Mouse (Mus musculus) fibroblast of lung, adult 2 months (primary cell): ENCODE results near the gene Drg1.
A peak's percentile ranks its signal among the peaks of the same experiment; 100 is the strongest.
"Not testable (repeated sequence)": the region's sequence is repeated elsewhere in the genome, so short reads cannot be mapped to it uniquely, and the experiment has no call there.

Source experiments
- DNase-seq: peaks from one replicate; pipeline ENCODE4 v3.0.0-alpha.2; 2011; ENCODE audit warnings: low read depth

Drg1 gene

DNA sequence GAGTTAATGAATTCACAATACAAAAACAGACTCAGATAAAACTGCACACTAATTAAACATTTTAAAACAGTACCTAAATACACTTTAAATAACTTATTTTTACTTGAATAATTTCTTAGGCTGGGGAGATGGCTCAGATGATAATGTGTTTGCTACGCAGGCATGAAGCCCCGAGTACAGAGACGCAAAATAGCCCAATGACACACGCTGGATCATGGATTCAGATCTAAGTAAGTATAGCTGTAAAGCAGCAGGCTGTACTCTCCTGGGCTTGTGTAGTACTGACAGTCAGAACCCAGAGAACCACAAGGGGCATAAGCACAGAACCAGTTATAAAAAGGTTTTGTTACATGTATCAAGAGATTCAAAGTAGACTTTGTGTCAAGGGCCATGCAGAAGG is 99.1 kb downstream of the Drg1 start:
- not testable (repeated sequence) for DNase-seq

DNA sequence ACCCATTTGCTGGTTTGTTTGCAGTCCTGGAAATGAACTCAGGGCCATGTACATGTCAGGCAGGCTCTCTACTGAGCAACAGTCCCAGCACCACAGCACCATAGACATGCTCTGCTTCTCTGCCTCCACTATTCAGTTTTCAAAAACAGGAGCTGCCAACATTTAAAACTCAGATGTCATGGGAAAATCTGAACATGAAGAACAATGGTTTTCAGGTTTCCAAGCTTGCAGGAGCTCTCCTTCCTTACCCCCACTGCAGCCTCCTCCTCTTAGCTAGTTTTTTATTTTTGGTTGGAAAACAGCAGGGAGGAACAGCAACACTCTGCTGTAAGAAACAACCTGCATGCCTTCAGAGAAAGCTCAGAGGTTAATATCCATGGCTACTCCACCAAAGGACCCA is 99.9 kb downstream of the Drg1 start:
- not testable (repeated sequence) for DNase-seq

- not testable (repeated sequence) for DNase-seq
Measured at GRCm38 (mm10) chr11:3165210-3165782, 100.9 kb downstream of the Drg1 start.

- not testable (repeated sequence) for DNase-seq
Measured at GRCm38 (mm10) chr11:3163661-3164060, 102.6 kb downstream of the Drg1 start.

DNA sequence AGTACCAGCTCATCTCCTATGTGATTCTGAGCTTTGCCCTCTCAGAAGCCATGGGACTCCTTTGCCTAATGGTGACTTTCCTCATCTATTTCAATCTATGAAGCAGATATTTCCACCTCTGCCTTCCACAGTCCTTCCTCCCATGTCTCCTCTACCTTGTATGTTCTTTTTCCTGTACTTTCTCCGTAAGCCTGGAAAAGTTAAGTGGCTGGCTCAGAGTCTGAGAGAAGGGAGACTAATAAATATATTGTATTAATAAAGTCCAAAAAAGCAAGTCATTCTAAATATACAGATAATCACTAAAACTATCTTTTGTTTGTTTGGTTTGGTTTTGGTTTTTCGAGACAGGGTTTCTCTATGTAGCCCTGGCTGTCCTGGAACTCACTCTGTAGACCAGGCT is 103.1 kb downstream of the Drg1 start:
- DNase-seq: not testable (repeated sequence)

DNA sequence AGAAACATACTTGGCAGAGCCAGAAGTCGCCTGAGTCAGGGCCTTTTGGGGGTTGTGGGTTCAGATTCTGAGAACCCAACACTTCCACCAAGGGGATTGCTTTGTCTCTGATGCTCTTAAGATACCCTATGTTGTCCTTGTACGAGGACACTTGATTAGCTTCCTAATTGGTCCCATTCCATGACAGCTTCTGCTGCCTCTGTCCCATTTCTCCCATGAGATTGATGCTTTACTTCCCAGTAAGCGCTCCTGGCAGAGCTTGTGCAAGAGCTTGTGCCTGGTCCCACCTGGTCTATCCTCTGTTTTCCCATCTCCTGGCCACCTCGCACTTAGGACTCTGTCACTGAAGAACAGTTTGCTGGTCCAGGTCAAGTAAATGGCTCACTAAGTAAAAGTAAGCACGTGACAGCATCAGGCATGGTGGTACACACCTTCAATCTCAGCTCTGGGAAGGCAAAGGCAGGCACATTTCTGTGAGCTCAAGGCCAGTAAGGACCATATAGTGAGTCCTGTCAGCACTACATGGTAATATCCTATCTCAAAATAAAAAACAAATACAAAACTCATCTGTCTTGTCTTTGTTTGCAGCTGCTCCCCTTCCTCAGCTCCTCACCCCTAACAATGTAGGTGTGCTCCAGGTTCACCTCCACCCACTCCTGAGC is 103.8 kb downstream of the Drg1 start:
- DNase-seq: not testable (repeated sequence)

DNA sequence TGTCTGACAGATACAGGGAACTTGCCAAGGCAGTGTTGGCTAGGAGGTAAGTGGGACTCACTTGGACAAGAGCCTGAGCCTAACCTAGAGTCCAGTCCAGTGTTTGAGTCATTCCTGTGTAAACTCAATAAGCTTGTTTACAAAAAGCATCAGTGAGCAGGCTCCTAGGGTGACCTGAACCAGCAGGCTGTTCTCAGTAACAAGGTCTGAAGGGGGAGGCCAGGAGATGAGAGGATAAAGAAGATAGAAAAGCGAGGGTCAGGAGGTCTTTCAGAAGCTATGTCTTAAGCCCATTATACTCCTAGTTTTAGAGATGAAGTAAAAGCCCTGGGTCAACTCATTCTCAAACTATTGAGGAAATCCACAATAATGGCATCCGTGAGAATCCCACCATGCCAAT is 104.8 kb downstream of the Drg1 start:
- not testable (repeated sequence) for DNase-seq

GRCm38 (mm10) chr11:3158800-3159199 is 107.4 kb downstream of the Drg1 start:
- DNase-seq: not testable (repeated sequence)

DNA sequence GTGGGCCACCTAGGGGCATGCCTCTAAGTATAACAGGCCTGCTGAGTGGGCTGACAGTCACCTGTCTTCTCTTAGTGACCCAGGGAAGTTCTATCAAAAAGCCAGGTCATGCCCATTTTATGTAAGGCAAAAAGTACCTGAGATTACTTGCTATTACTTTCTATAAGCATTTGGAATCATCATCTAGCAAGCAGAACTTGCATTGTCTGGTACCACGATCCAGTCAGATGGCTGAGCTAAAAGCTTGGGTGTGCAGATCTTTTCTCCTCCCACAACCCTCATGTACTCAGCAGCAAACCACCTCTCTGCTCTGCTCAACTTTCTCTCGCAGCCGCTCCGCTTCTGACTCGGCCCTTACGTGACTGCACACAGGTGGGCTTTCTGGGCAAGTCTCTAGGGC is 108.2 kb downstream of the Drg1 start:
- DNase-seq: not testable (repeated sequence)

DNA sequence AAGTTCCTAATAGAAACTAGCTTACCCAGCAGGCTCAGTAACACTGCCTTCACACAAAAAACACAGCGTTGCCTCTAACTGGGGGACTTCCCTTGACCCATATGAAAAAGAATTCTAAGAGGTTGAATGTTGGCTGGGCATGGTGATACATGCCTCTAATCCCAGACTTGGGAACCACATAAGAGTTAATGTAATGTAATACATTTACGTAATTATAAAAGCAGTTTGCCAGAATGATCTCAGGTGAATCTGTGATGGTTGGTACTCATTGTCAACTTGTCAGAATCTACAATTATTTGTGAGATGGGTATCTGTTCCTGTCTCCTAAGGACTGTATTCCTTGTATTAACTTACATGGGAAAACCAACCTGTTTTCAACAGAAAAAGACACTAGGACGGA is 109.2 kb downstream of the Drg1 start:
- not testable (repeated sequence) for DNase-seq

- DNase-seq: peak; percentile 94
Measured at GRCm38 (mm10) chr11:3153666-3154397, 112.4 kb downstream of the Drg1 start.

DNA sequence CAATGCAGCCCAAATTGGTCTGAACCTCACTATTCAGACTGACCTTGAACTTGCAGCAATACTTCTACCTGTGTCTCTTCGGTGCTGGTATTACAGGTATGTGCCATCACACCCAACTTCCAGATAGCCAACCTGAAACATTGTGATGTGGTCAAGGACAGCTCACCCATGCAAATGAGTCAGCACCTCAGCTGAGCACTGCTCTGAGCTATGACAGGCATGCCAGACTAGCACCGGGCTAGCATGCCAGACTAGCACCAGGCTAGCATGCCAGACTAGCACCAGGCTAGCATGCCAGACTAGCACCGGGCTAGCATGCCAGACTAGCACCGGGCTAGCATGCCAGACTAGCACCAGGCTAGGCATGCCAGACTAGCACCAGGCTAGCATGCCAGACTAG is 114.9 kb downstream of the Drg1 start:
- DNase-seq: not testable (repeated sequence)

DNA sequence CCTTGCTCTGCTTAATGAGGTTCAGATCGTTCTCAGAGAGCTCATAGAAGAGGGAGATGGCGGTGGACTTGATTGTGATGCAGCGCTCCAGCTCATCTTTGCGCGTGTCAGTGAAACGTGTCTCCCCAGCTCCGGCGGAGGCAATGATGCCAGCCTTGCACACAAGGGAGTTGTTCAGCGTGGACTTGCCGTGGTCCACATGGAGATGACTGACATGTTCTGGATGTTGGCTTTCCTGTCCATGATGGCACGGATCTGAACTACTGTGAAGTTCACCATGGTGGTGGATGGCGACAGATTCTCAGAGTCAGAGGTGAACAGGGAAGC is 115.6 kb downstream of the Drg1 start:
- DNase-seq: not testable (repeated sequence)

DNA sequence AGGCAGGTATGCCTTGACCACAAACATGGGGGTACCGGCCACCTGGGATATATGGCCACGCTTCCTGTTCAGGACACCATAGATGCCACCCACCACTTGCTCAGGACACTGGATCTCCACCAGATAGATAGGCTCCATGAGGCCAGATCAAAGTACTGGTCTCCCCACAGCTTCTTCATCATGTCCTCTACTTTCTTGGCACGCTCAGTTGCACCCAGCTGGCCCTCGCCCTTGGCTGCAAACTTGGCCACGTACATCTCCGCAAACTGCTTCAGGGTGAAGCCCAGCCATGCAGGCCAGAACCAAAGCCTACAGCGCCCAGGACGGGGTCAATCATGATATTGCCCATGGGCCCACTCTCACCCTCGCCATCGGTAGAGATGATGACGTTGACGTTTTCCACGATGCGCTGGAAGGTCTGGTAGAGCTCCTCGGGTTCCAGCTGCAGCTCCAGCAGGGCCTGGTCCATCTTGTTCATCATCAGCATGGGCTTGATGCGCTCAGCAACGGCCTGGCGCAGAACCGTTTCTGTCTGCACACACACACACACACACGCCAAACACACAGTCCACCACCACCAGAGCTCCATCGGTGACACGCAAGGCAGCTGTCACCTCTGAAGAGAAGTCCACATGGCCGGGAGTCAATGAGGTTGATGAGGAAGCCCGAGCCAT is 116.1 kb downstream of the Drg1 start:
- DNase-seq: not testable (repeated sequence)

- not testable (repeated sequence) for DNase-seq
Measured at GRCm38 (mm10) chr11:3149471-3149870, 116.7 kb downstream of the Drg1 start.

DNA sequence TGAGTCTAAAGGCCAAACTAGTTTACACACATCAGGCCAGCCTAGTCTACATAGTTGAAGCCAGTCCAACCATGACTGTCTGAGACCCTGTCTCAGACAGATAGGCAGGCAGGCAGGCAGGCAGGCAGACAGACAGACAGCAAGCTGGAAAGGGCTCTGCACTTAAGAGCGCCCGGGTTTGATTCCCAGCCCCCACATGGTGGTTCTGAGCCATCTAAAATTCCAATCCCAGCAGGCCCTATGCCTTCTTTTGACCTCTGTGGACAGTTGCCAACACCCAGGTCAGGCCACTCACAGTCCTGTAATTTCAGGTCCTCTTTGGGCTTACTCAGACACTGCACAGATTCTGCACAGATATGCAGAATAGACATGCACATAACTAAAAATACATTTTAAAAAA is 119.4 kb downstream of the Drg1 start:
- not testable (repeated sequence) for DNase-seq

DNA sequence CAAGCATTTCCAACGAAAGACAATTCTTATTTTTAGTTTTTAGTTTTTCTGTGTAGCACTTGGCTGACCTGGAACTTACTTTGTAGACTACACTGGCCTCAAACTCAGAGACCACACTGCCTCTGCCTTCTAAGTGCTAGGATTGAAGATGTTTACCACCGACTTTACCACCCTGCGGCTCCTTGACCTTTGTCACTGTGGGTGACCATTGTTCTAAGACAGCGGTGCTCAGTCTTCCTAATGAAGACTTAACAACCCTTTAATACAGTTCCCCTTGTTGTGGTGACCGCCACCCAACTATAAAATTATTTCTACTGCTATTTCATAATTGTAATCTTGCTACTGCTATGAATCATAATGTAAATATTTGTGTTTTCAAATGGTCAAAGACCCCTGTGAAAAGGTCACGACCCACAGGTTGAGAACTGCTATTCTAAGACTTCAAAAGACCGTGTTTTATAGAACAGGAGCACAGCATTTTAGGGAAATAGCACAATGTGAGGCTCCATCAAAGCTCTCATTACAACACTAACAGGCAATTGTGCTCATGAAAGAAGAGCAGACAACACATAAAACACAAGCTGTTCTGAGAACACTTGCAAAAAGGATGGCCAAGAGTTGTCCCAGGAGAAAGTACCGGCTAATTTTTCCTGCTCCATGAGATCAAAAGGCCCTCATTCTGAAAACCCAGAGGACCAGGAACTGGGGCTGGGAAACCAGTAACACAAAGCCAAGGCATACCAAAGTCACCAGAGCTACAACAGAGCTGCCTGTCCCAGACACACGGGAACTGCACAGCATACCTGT is 120.7 kb downstream of the Drg1 start:
- not testable (repeated sequence) for DNase-seq

DNA sequence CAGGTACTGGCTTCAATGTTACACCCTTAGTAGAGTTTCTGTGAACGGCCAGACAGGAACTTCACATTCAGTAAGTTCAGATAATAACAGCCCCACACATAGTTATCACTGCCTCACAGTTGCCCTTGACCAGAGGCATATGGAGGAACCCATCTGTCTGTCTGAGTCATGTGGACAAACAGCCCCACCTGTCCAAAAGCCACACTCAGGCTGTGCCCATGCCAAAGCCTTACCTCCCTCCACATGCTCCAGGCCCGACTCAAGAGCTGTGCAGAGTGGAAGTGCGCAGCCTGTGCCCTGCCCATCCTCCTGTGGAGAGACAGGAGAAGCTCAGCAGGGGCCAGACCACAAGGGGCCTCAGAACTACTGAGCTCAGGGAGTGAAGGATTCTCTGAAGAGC is 122.2 kb downstream of the Drg1 start:
- DNase-seq: not testable (repeated sequence)

DNA sequence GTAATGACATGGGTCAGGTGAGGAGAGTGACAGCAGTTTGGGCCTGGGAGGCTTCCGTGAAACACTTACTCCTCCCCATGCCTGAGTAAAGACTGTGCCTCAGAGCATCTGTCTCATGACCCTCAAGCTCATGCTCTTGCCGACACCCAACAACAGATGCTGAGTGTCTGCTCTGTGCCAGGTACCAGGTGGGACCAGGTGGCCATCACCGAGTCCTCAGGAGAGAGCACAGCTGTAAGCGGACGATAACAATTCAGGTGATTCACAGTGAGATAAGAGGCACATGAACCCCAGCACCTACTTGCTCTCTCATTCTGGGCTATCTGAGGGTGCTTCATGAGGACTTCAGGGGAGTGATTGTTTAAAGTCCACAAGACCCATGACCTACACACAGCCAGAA is 123.8 kb downstream of the Drg1 start:
- DNase-seq: not testable (repeated sequence)

- not testable (repeated sequence) for DNase-seq
Measured at GRCm38 (mm10) chr11:3140967-3141535, 125.2 kb downstream of the Drg1 start.

GRCm38 (mm10) chr11:3138323-3138722 is 127.9 kb downstream of the Drg1 start:
- not testable (repeated sequence) for DNase-seq
